Mouse (Mus musculus): ENCODE measurements around the gene Ccdc6.

GRCm38 (mm10) chr10:70204505-70205399, 107.8 kb downstream of the Ccdc6 start, which contains the start of gene Mrln:
- TF ChIP-seq POLR2A (IDR thresholded peaks at IDR 0.05; ENCODE audit: extremely low read depth, insufficient read depth, low read length), result no peak
- no peak for TF ChIP-seq CTCF (IDR thresholded peaks at IDR 0.05; ENCODE audit: low read depth, low read length)
